ENCODE assay signal across 12 mouse cellular contexts in the genomic region with DNA sequence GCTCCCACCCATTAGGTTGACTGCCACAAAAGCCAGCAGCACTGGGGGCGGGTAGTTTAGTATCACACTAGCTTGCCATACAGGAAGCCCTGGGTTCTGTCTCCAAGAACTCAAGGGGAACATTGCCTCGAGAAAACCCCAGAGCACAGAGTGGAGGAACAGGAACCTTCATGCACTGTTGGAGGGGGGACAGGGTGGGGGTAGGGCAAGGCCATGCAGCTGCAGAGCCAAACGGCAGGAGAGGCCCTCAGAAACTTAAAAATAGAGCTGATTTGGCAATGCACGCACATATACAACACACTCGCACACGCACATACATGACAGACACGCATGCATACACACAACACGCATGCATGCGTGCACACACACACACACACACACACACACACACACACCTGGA. TPM values are rescaled to one million over a fixed set of nuclear protein-coding genes. Genes with fewer than 3 reads are reported as not detected.
DNase-seq lines count a peak whose midpoint lies in the region; ATAC-seq and TF ChIP-seq lines count a peak whose summit lies in the region.
"Had no signal": no experiment of that assay in that cellular context is flagged by ENCODE, and none has a peak within 500 bp of the region (broad histone marks: within the 10 kb centered on the region; RNA-seq: fewer than 3 reads in every experiment).

No protein-coding gene starts in this region.

- H3K36me3 ChIP-seq in hindbrain, embryonic 10.5 days, result no peaks in the 10 kb centered on the region
- H3K36me3 ChIP-seq in hindbrain, postnatal 0 days (ENCODE audit: insufficient read depth, low read length), result no peaks in the 10 kb centered on the region
- no peaks in the 10 kb centered on the region for H3K36me3 ChIP-seq in forebrain, embryonic 10.5 days (replicated peaks)
- H3K36me3 ChIP-seq: midbrain, embryonic 12.5 days had no signal

- no peak for ATAC-seq in hindbrain, postnatal 0 days
- ATAC-seq in hematopoietic stem cell, adult 5-6 weeks (replicated peaks in 1 of 2; ENCODE audit: insufficient read depth in 1 of 2, low FRiP score in 2 of 2, low TSS enrichment in 1 of 2, low read depth in 1 of 2, poor library complexity in 2 of 2, severe bottlenecking in 2 of 2), result peak; percentile 81 to 88
- ATAC-seq in megakaryocyte progenitor cell, adult 5-6 weeks (replicated peaks; ENCODE audit: poor library complexity), result peak; percentile 75

- H3K4me3 ChIP-seq in hindbrain, embryonic 10.5 days, result no peak overlapping the region
- H3K4me3 ChIP-seq in hindbrain, postnatal 0 days (ENCODE audit: low read length), result no peak overlapping the region
- H3K4me3 ChIP-seq in forebrain, embryonic 10.5 days, result no peak overlapping the region
- H3K4me3 ChIP-seq: heart, adult 2 months; midbrain, embryonic 12.5 days had no signal

- no peak for DNase-seq in hindbrain, embryonic 10.5 days (ENCODE audit: low spot score)
- DNase-seq in hindbrain, postnatal 0 days (ENCODE audit: low spot score), result no peak
- peak; percentile 58 to 78 for DNase-seq in thymus, postnatal 36 days
- no peak for DNase-seq in left cerebral cortex, adult 9 months (ENCODE audit: low spot score in 2 of 2)
- no peak for DNase-seq in forebrain, embryonic 10.5 days (ENCODE audit: extremely low spot score, low spot score)
- DNase-seq in right cerebral cortex, adult 2 months (ENCODE audit: low spot score in 2 of 2), result no peak
- DNase-seq: adrenal gland, adult 8-10 months; cerebellum, adult 9-11 months had no signal

- WGBS in hindbrain, embryonic 10.5 days, result 84% methylated on average over 9 of the region's 9 CpGs
- 84% methylated on average over 9 of the region's 9 CpGs for WGBS in hindbrain, postnatal 0 days
- 87% methylated on average over 9 of the region's 9 CpGs for whole genome bisulfite sequencing in forebrain, embryonic 10.5 days

- 0 out of 2 replicates have a peak overlapping the region, but pooled peaks have one; percentile 26 for H3K27ac ChIP-seq in hindbrain, embryonic 10.5 days
- no peak overlapping the region for H3K27ac ChIP-seq in hindbrain, postnatal 0 days
- H3K27ac ChIP-seq in forebrain, embryonic 10.5 days, result no peak overlapping the region
- H3K27ac ChIP-seq: heart, adult 2 months; midbrain, embryonic 12.5 days had no signal

- H3K9me3 ChIP-seq in hindbrain, embryonic 10.5 days, result no peaks in the 10 kb centered on the region
- H3K9me3 ChIP-seq in hindbrain, postnatal 0 days (ENCODE audit: low read length), result no peaks in the 10 kb centered on the region
- H3K9me3 ChIP-seq in forebrain, embryonic 10.5 days, result no peaks in the 10 kb centered on the region
- H3K9me3 ChIP-seq: midbrain, embryonic 12.5 days had no signal

- no peak overlapping the region for H3K4me2 ChIP-seq in hindbrain, postnatal 0 days (ENCODE audit: low read depth, low read length)
- H3K4me2 ChIP-seq: midbrain, embryonic 12.5 days had no signal

- H3K4me1 ChIP-seq in hindbrain, embryonic 10.5 days (replicated peaks), result peaks cover 27% of the 10 kb centered on the region
- no peaks in the 10 kb centered on the region for H3K4me1 ChIP-seq in hindbrain, postnatal 0 days (ENCODE audit: insufficient read depth, low read length)
- peaks cover 23% of the 10 kb centered on the region for H3K4me1 ChIP-seq in forebrain, embryonic 10.5 days

- H3K9ac ChIP-seq in hindbrain, postnatal 0 days (replicated peaks; ENCODE audit: low read length), result no peak overlapping the region
- H3K9ac ChIP-seq: midbrain, embryonic 12.5 days had no signal

- no peak for TF ChIP-seq CTCF in hindbrain, postnatal 0 days (IDR thresholded peaks at IDR 0.05; ENCODE audit: low read depth)

- no peaks in the 10 kb centered on the region for H3K27me3 ChIP-seq in hindbrain, embryonic 10.5 days (ENCODE audit: insufficient read depth, poor library complexity, severe bottlenecking)
- no peaks in the 10 kb centered on the region for H3K27me3 ChIP-seq in hindbrain, postnatal 0 days (ENCODE audit: insufficient read depth, low read length)
- H3K27me3 ChIP-seq in forebrain, embryonic 10.5 days (ENCODE audit: poor library complexity, severe bottlenecking), result no peaks in the 10 kb centered on the region
- H3K27me3 ChIP-seq: midbrain, embryonic 12.5 days had no signal

RNA-seq across cellular contexts. Expression of a gene that starts 32.2 kb away (rescaled TPM):
- 36.8 and 44.1 TPM in 2 replicates for polyA plus RNA-seq in hindbrain, embryonic 10.5 days (2016; fragmentation: Nextera tagmentation; extraction: Ambion mirVana)
- 63.2 and 66.8 TPM in 2 replicates for total RNA-seq in hindbrain, postnatal 0 days (2014; rRNA removed)
- 24.1 and 24.2 TPM in 2 replicates for polyA plus RNA-seq in hindbrain, postnatal 0 days (2015; fragmentation: Nextera tagmentation; extraction: Ambion mirVana)
- total RNA-seq in hematopoietic stem cell, adult 5-6 weeks (2017), result 25.1 and 30.0 TPM in 2 replicates
- 18.9 and 22.3 TPM in 2 replicates for total RNA-seq in megakaryocyte progenitor cell, adult 5-6 weeks (2015)
- 16.4 and 18.2 TPM in 2 replicates for total RNA-seq in megakaryocyte progenitor cell, adult 5-6 weeks (2017)
- polyA plus RNA-seq in forebrain, embryonic 10.5 days (2016; fragmentation: Nextera tagmentation; extraction: Ambion mirVana), result 24.3 and 25.5 TPM in 2 replicates

RNA-seq across cellular contexts. Expression of a gene that starts 46.5 kb away (rescaled TPM):
- 11.0 and 12.8 TPM in 2 replicates for polyA plus RNA-seq in hindbrain, embryonic 10.5 days (2016; fragmentation: Nextera tagmentation; extraction: Ambion mirVana)
- 6.4 and 11.3 TPM in 2 replicates for total RNA-seq in hindbrain, postnatal 0 days (2014; rRNA removed)
- 7.2 and 9.5 TPM in 2 replicates for polyA plus RNA-seq in hindbrain, postnatal 0 days (2015; fragmentation: Nextera tagmentation; extraction: Ambion mirVana)
- 1.6 and 4.3 TPM in 2 replicates for total RNA-seq in hematopoietic stem cell, adult 5-6 weeks (2017)
- 3.2 and 5.6 TPM in 2 replicates for total RNA-seq in megakaryocyte progenitor cell, adult 5-6 weeks (2015)
- 1.1 and 2.5 TPM in 2 replicates for total RNA-seq in megakaryocyte progenitor cell, adult 5-6 weeks (2017)
- polyA plus RNA-seq in forebrain, embryonic 10.5 days (2016; fragmentation: Nextera tagmentation; extraction: Ambion mirVana), result 10.4 and 11.1 TPM in 2 replicates

RNA-seq across cellular contexts. Expression of a gene that starts 59.5 kb away (rescaled TPM):
- polyA plus RNA-seq in hindbrain, embryonic 10.5 days (2016; fragmentation: Nextera tagmentation; extraction: Ambion mirVana), result 4.9 and 5.2 TPM in 2 replicates
- total RNA-seq in hindbrain, postnatal 0 days (2014; rRNA removed), result 23.4 and 26.3 TPM in 2 replicates
- 3.5 and 4.6 TPM in 2 replicates for polyA plus RNA-seq in hindbrain, postnatal 0 days (2015; fragmentation: Nextera tagmentation; extraction: Ambion mirVana)
- total RNA-seq in hematopoietic stem cell, adult 5-6 weeks (2017), result 15.5 and 16.9 TPM in 2 replicates
- total RNA-seq in megakaryocyte progenitor cell, adult 5-6 weeks (2015), result 14.8 and 16.3 TPM in 2 replicates
- total RNA-seq in megakaryocyte progenitor cell, adult 5-6 weeks (2017), result 15.2 and 17.3 TPM in 2 replicates
- 4.9 and 5.4 TPM in 2 replicates for polyA plus RNA-seq in forebrain, embryonic 10.5 days (2016; fragmentation: Nextera tagmentation; extraction: Ambion mirVana)

Comparison
In these comparisons a context has a peak if more than half of its experiments do, and no peak if none do; other contexts are left out.
1. DNase-seq: peak in thymus, postnatal 36 days (2 of 2); none in hindbrain, embryonic 10.5 days (single experiment), hindbrain, postnatal 0 days (single experiment), left cerebral cortex, adult 9 months (0 of 2), forebrain, embryonic 10.5 days (single experiment) and right cerebral cortex, adult 2 months (0 of 2).